Mouse (Mus musculus): ENCODE measurements around the gene Hfm1. TPM values are rescaled to one million over a fixed set of nuclear protein-coding genes. Genes with fewer than 3 reads are reported as not detected.

The Hfm1 gene
- polyA plus RNA-seq, 1 experiment: not detected

- H3K36me3 ChIP-seq (ENCODE audit: control insufficient read depth, insufficient read depth, low read length): no peaks in the 10 kb centered on the region
- TF ChIP-seq CTCF (IDR thresholded peaks at IDR 0.05; ENCODE audit: extremely low read depth, insufficient read depth, insufficient read length, insufficient replicate concordance) (no peak), POLR2A (IDR thresholded peaks at IDR 0.05; ENCODE audit: low read depth, low read length) (no peak)
- 90% methylated on average over 2 of the region's 2 CpGs for WGBS
- peaks cover 3% of the 10 kb centered on the region for H3K4me1 ChIP-seq (ENCODE audit: control insufficient read depth, insufficient read depth, insufficient read length)
- H3K27ac ChIP-seq (ENCODE audit: insufficient read depth, low read length): no peak overlapping the region
- no peak for DNase-seq (ENCODE audit: low read depth in 1 of 2, low spot score in 2 of 2)
- no peak overlapping the region for H3K4me3 ChIP-seq (ENCODE audit: extremely low read depth, insufficient read depth, insufficient read length)
- no peaks in the 10 kb centered on the region for H3K27me3 ChIP-seq (ENCODE audit: control insufficient read depth, insufficient read depth, low read length)
Measured at GRCm38 (mm10) chr5:106960451-106960850, 34.3 kb upstream of the Hfm1 start.

- Histone ChIP-seq H3K36me3 (ENCODE audit: control insufficient read depth, insufficient read depth, low read length) (no peaks in the 10 kb centered on the region), H3K4me1 (ENCODE audit: control insufficient read depth, insufficient read depth, insufficient read length) (peaks cover 3% of the 10 kb centered on the region), H3K4me3 (ENCODE audit: extremely low read depth, insufficient read depth, insufficient read length) (no peak overlapping the region), H3K27me3 (ENCODE audit: control insufficient read depth, insufficient read depth, low read length) (no peaks in the 10 kb centered on the region), H3K27ac (ENCODE audit: insufficient read depth, low read length) (no peak overlapping the region)
- no peak for DNase-seq (ENCODE audit: low read depth in 1 of 2, low spot score in 2 of 2)
- TF ChIP-seq CTCF (IDR thresholded peaks at IDR 0.05; ENCODE audit: extremely low read depth, insufficient read depth, insufficient read length, insufficient replicate concordance): no peak
- no peak for TF ChIP-seq POLR2A (IDR thresholded peaks at IDR 0.05; ENCODE audit: low read depth, low read length)
- 91% methylated on average over 3 of the region's 3 CpGs for WGBS
Measured at GRCm38 (mm10) chr5:106959031-106959430, 32.9 kb upstream of the Hfm1 start.

GRCm38 (mm10) chr5:106956467-106956866, 30.3 kb upstream of the Hfm1 start:
- H3K27me3 ChIP-seq (ENCODE audit: control insufficient read depth, insufficient read depth, low read length): no peaks in the 10 kb centered on the region
- no peak overlapping the region for H3K27ac ChIP-seq (ENCODE audit: insufficient read depth, low read length)
- no peaks in the 10 kb centered on the region for H3K36me3 ChIP-seq (ENCODE audit: control insufficient read depth, insufficient read depth, low read length)
- WGBS: 75% methylated on average over 3 of the region's 3 CpGs
- no peak for TF ChIP-seq CTCF (IDR thresholded peaks at IDR 0.05; ENCODE audit: extremely low read depth, insufficient read depth, insufficient read length, insufficient replicate concordance)
- TF ChIP-seq POLR2A (IDR thresholded peaks at IDR 0.05; ENCODE audit: low read depth, low read length): no peak
- no peak overlapping the region for H3K4me3 ChIP-seq (ENCODE audit: extremely low read depth, insufficient read depth, insufficient read length)
- DNase-seq (ENCODE audit: low read depth in 1 of 2, low spot score in 2 of 2): no peak
- no peaks in the 10 kb centered on the region for H3K4me1 ChIP-seq (ENCODE audit: control insufficient read depth, insufficient read depth, insufficient read length)

GRCm38 (mm10) chr5:106948683-106949082, 22.6 kb upstream of the Hfm1 start:
- Histone ChIP-seq H3K27me3 (ENCODE audit: control insufficient read depth, insufficient read depth, low read length) (no peaks in the 10 kb centered on the region), H3K4me3 (ENCODE audit: extremely low read depth, insufficient read depth, insufficient read length) (no peak overlapping the region), H3K4me1 (ENCODE audit: control insufficient read depth, insufficient read depth, insufficient read length) (no peaks in the 10 kb centered on the region), H3K27ac (ENCODE audit: insufficient read depth, low read length) (no peak overlapping the region), H3K36me3 (ENCODE audit: control insufficient read depth, insufficient read depth, low read length) (no peaks in the 10 kb centered on the region)
- TF ChIP-seq CTCF (IDR thresholded peaks at IDR 0.05; ENCODE audit: extremely low read depth, insufficient read depth, insufficient read length, insufficient replicate concordance): no peak
- TF ChIP-seq POLR2A (IDR thresholded peaks at IDR 0.05; ENCODE audit: low read depth, low read length): no peak
- DNase-seq (ENCODE audit: low read depth in 1 of 2, low spot score in 2 of 2): no peak
- 95% methylated on average over 6 of the region's 6 CpGs for WGBS

GRCm38 (mm10) chr5:106946342-106946741, 20.2 kb upstream of the Hfm1 start:
- no peak overlapping the region for H3K27ac ChIP-seq (ENCODE audit: insufficient read depth, low read length)
- no peaks in the 10 kb centered on the region for H3K36me3 ChIP-seq (ENCODE audit: control insufficient read depth, insufficient read depth, low read length)
- no peak overlapping the region for H3K4me3 ChIP-seq (ENCODE audit: extremely low read depth, insufficient read depth, insufficient read length)
- TF ChIP-seq POLR2A (IDR thresholded peaks at IDR 0.05; ENCODE audit: low read depth, low read length) (no peak), CTCF (IDR thresholded peaks at IDR 0.05; ENCODE audit: extremely low read depth, insufficient read depth, insufficient read length, insufficient replicate concordance) (no peak)
- WGBS: 81% methylated on average over 4 of the region's 4 CpGs
- no peak for DNase-seq (ENCODE audit: low read depth in 1 of 2, low spot score in 2 of 2)
- no peaks in the 10 kb centered on the region for H3K27me3 ChIP-seq (ENCODE audit: control insufficient read depth, insufficient read depth, low read length)
- no peaks in the 10 kb centered on the region for H3K4me1 ChIP-seq (ENCODE audit: control insufficient read depth, insufficient read depth, insufficient read length)

GRCm38 (mm10) chr5:106927996-106928395, 1.9 kb upstream of the Hfm1 start:
- H3K36me3 ChIP-seq (ENCODE audit: control insufficient read depth, insufficient read depth, low read length): no peaks in the 10 kb centered on the region
- no peak for DNase-seq (ENCODE audit: low read depth in 1 of 2, low spot score in 2 of 2)
- no peak overlapping the region for H3K27ac ChIP-seq (ENCODE audit: insufficient read depth, low read length)
- H3K4me3 ChIP-seq (ENCODE audit: extremely low read depth, insufficient read depth, insufficient read length): no peak overlapping the region
- no peak for TF ChIP-seq POLR2A (IDR thresholded peaks at IDR 0.05; ENCODE audit: low read depth, low read length)
- TF ChIP-seq CTCF (IDR thresholded peaks at IDR 0.05; ENCODE audit: extremely low read depth, insufficient read depth, insufficient read length, insufficient replicate concordance): no peak
- H3K4me1 ChIP-seq (ENCODE audit: control insufficient read depth, insufficient read depth, insufficient read length): peaks cover 3% of the 10 kb centered on the region; the same call in 1 of the 2 replicates
- 84% methylated on average over 4 of the region's 4 CpGs for WGBS
- peaks cover 3% of the 10 kb centered on the region; the same call in 1 of the 2 replicates for H3K27me3 ChIP-seq (ENCODE audit: control insufficient read depth, insufficient read depth, low read length)

GRCm38 (mm10) chr5:106926369-106926686, 207 bp upstream of the Hfm1 start:
- H3K36me3 ChIP-seq (ENCODE audit: control insufficient read depth, insufficient read depth, low read length): no peaks in the 10 kb centered on the region
- no peak for DNase-seq (ENCODE audit: low read depth in 1 of 2, low spot score in 2 of 2)
- peaks cover 3% of the 10 kb centered on the region; the same call in 1 of the 2 replicates for H3K4me1 ChIP-seq (ENCODE audit: control insufficient read depth, insufficient read depth, insufficient read length)
- TF ChIP-seq CTCF (IDR thresholded peaks at IDR 0.05; ENCODE audit: extremely low read depth, insufficient read depth, insufficient read length, insufficient replicate concordance) (no peak), POLR2A (IDR thresholded peaks at IDR 0.05; ENCODE audit: low read depth, low read length) (no peak)
- no peak overlapping the region for H3K4me3 ChIP-seq (ENCODE audit: extremely low read depth, insufficient read depth, insufficient read length)
- no peak overlapping the region for H3K27ac ChIP-seq (ENCODE audit: insufficient read depth, low read length)
- peaks cover 3% of the 10 kb centered on the region; the same call in 1 of the 2 replicates for H3K27me3 ChIP-seq (ENCODE audit: control insufficient read depth, insufficient read depth, low read length)
- WGBS: 93% methylated on average over 4 of the region's 4 CpGs

Data from spleen, adult 2 months (tissue).